In genomic region chr8:84198871-84199270, GRCm38 (mm10) we compare ENCODE assay signal across 8 mouse cellular contexts. TPM values are rescaled to one million over a fixed set of nuclear protein-coding genes. Genes with fewer than 3 reads are reported as not detected.
DNase-seq lines count a peak whose midpoint lies in the region; ATAC-seq and TF ChIP-seq lines count a peak whose summit lies in the region.

No protein-coding gene starts in this region.

- H3K36me3 ChIP-seq in kidney, embryonic 15.5 days = no peaks in the 10 kb centered on the region
- no peaks in the 10 kb centered on the region for H3K36me3 ChIP-seq in hindbrain, embryonic 14.5 days (replicated peaks; ENCODE audit: control insufficient read depth, insufficient read depth)
- no peaks in the 10 kb centered on the region for H3K36me3 ChIP-seq in midbrain, embryonic 15.5 days (replicated peaks)

- H3K9me3 ChIP-seq in kidney, embryonic 15.5 days (replicated peaks) = no peaks in the 10 kb centered on the region
- no peaks in the 10 kb centered on the region for H3K9me3 ChIP-seq in hindbrain, embryonic 14.5 days (ENCODE audit: control insufficient read depth, low read length)
- no peaks in the 10 kb centered on the region for H3K9me3 ChIP-seq in midbrain, embryonic 15.5 days

- no peak overlapping the region for H3K4me3 ChIP-seq in kidney, embryonic 15.5 days (replicated peaks)
- H3K4me3 ChIP-seq in cortical plate, adult 2 months (ENCODE audit: insufficient read depth, low read length) = no peak overlapping the region
- no peak overlapping the region for H3K4me3 ChIP-seq in hindbrain, embryonic 14.5 days (replicated peaks; ENCODE audit: low read length)
- H3K4me3 ChIP-seq in midbrain, embryonic 15.5 days = no peak overlapping the region

- no peak for TF ChIP-seq CTCF in cortical plate, adult 2 months (IDR thresholded peaks at IDR 0.05; ENCODE audit: extremely low read depth, insufficient read depth, low read length)

- H3K9ac ChIP-seq in kidney, embryonic 15.5 days = no peak overlapping the region
- no peak overlapping the region for H3K9ac ChIP-seq in hindbrain, embryonic 14.5 days
- no peak overlapping the region for H3K9ac ChIP-seq in midbrain, embryonic 15.5 days

- H3K4me1 ChIP-seq in kidney, embryonic 15.5 days = peaks cover 68% of the 10 kb centered on the region
- H3K4me1 ChIP-seq in cortical plate, adult 2 months (ENCODE audit: control insufficient read depth, insufficient read depth, low read length) = peaks cover 7% of the 10 kb centered on the region
- peaks cover 30% of the 10 kb centered on the region for H3K4me1 ChIP-seq in hindbrain, embryonic 14.5 days (replicated peaks; ENCODE audit: control insufficient read depth, insufficient read depth, low read length)
- peaks cover 46% of the 10 kb centered on the region for H3K4me1 ChIP-seq in midbrain, embryonic 15.5 days

- no peak for DNase-seq in kidney, postnatal 10 days
- no peak for DNase-seq in hindbrain, embryonic 14.5 days (ENCODE audit: low spot score)
- DNase-seq in right cerebral cortex, adult 18-20 months = no peak
- no peak for DNase-seq in embryo, embryonic 11 days

- no peak for ATAC-seq in kidney, embryonic 15.5 days (replicated peaks; ENCODE audit: low FRiP score)
- ATAC-seq in hindbrain, embryonic 14.5 days (ENCODE audit: low FRiP score) = no peak
- no peak for ATAC-seq in midbrain, embryonic 15.5 days (replicated peaks)
- ATAC-seq in granulocyte monocyte progenitor cell, adult 5-6 weeks (replicated peaks; ENCODE audit: poor library complexity, severe bottlenecking) = no peak

- TF ChIP-seq POLR2A in cortical plate, adult 2 months (IDR thresholded peaks at IDR 0.05; ENCODE audit: extremely low read depth, insufficient read depth, low read length) = no peak

- peak overlapping the region; percentile 97 for H3K27ac ChIP-seq in kidney, embryonic 15.5 days
- peak overlapping the region; percentile 80 for H3K27ac ChIP-seq in cortical plate, adult 2 months (ENCODE audit: insufficient read depth, low read length)
- peak overlapping the region; percentile 62 for H3K27ac ChIP-seq in hindbrain, embryonic 14.5 days
- peak overlapping the region; percentile 77; the same call in 1 of the 2 replicates for H3K27ac ChIP-seq in midbrain, embryonic 15.5 days

- H3K27me3 ChIP-seq in kidney, embryonic 15.5 days = no peaks in the 10 kb centered on the region
- peaks cover 16% of the 10 kb centered on the region; the same call in 1 of the 2 replicates for H3K27me3 ChIP-seq in hindbrain, embryonic 14.5 days (ENCODE audit: control insufficient read depth, insufficient read depth, low read length)
- H3K27me3 ChIP-seq in midbrain, embryonic 15.5 days (replicated peaks) = peaks cover 16% of the 10 kb centered on the region

- peak overlapping the region; percentile 64 for H3K4me2 ChIP-seq in kidney, embryonic 15.5 days
- 0 out of 2 replicates have a peak overlapping the region, but pooled peaks have one; percentile 70 for H3K4me2 ChIP-seq in hindbrain, embryonic 14.5 days (replicated peaks)
- no peak overlapping the region for H3K4me2 ChIP-seq in midbrain, embryonic 15.5 days

- 28% methylated on average over 4 of the region's 4 CpGs for WGBS in kidney, embryonic 15.5 days
- 24% methylated on average over 4 of the region's 4 CpGs for WGBS in hindbrain, embryonic 14.5 days
- WGBS in midbrain, embryonic 15.5 days = 22% methylated on average over 4 of the region's 4 CpGs

RNA-seq across cellular contexts. Expression of gene Nanos3, which starts 13.9 kb away (rescaled TPM):
- 3.6 and 4.7 TPM in 2 replicates for polyA plus RNA-seq in kidney, embryonic 15.5 days (2015; fragmentation: Nextera tagmentation; extraction: Ambion mirVana)
- 1.8 and 3.6 TPM in 2 replicates for polyA plus RNA-seq in cortical plate, adult 2 months (2012; rRNA removed)
- 7.8 and 10.4 TPM in 2 replicates for polyA plus RNA-seq in hindbrain, embryonic 14.5 days (2014; fragmentation: Nextera tagmentation; extraction: Ambion mirVana)
- 8.1 and 8.5 TPM in 2 replicates for polyA plus RNA-seq in midbrain, embryonic 15.5 days (2015; fragmentation: Nextera tagmentation; extraction: Ambion mirVana)
- 3.5 and 9.6 TPM in 2 replicates for total RNA-seq in granulocyte monocyte progenitor cell, adult 5-6 weeks (2014; fragmentation: Nextera tagmentation)
- not detected in 2 replicates for total RNA-seq in granulocyte monocyte progenitor cell, adult 5-6 weeks (2017)

RNA-seq across cellular contexts. Expression of gene Zswim4, which starts 38.0 kb away (rescaled TPM):
- 16.6 and 17.3 TPM in 2 replicates for polyA plus RNA-seq in kidney, embryonic 15.5 days (2015; fragmentation: Nextera tagmentation; extraction: Ambion mirVana)
- polyA plus RNA-seq in cortical plate, adult 2 months (2012; rRNA removed) = 12.2 and 13.6 TPM in 2 replicates
- 20.0 and 20.6 TPM in 2 replicates for polyA plus RNA-seq in hindbrain, embryonic 14.5 days (2014; fragmentation: Nextera tagmentation; extraction: Ambion mirVana)
- polyA plus RNA-seq in midbrain, embryonic 15.5 days (2015; fragmentation: Nextera tagmentation; extraction: Ambion mirVana) = 33.2 and 33.3 TPM in 2 replicates
- 4.6 and 8.1 TPM in 2 replicates for total RNA-seq in granulocyte monocyte progenitor cell, adult 5-6 weeks (2014; fragmentation: Nextera tagmentation)
- total RNA-seq in granulocyte monocyte progenitor cell, adult 5-6 weeks (2017) = 4.5 and 4.8 TPM in 2 replicates

RNA-seq across cellular contexts. Expression of gene D8Ertd738e, which starts 50.6 kb away (rescaled TPM):
- 336 and 355 TPM in 2 replicates for polyA plus RNA-seq in kidney, embryonic 15.5 days (2015; fragmentation: Nextera tagmentation; extraction: Ambion mirVana)
- 202 and 213 TPM in 2 replicates for polyA plus RNA-seq in cortical plate, adult 2 months (2012; rRNA removed)
- polyA plus RNA-seq in hindbrain, embryonic 14.5 days (2014; fragmentation: Nextera tagmentation; extraction: Ambion mirVana) = 268 and 296 TPM in 2 replicates
- polyA plus RNA-seq in midbrain, embryonic 15.5 days (2015; fragmentation: Nextera tagmentation; extraction: Ambion mirVana) = 225 and 244 TPM in 2 replicates
- 145 and 151 TPM in 2 replicates for total RNA-seq in granulocyte monocyte progenitor cell, adult 5-6 weeks (2014; fragmentation: Nextera tagmentation)
- total RNA-seq in granulocyte monocyte progenitor cell, adult 5-6 weeks (2017) = 66.2 and 88.3 TPM in 2 replicates

RNA-seq across cellular contexts. Expression of gene 4930432K21Rik, which starts 51.0 kb away (rescaled TPM):
- 1.7 and 2.0 TPM in 2 replicates for polyA plus RNA-seq in kidney, embryonic 15.5 days (2015; fragmentation: Nextera tagmentation; extraction: Ambion mirVana)
- 2.7 and 3.0 TPM in 2 replicates for polyA plus RNA-seq in cortical plate, adult 2 months (2012; rRNA removed)
- polyA plus RNA-seq in hindbrain, embryonic 14.5 days (2014; fragmentation: Nextera tagmentation; extraction: Ambion mirVana) = 1.4 TPM in 2 replicates
- 2.5 and 2.9 TPM in 2 replicates for polyA plus RNA-seq in midbrain, embryonic 15.5 days (2015; fragmentation: Nextera tagmentation; extraction: Ambion mirVana)
- 1.2 TPM in 1 of 2 replicates, not detected in the other for total RNA-seq in granulocyte monocyte progenitor cell, adult 5-6 weeks (2014; fragmentation: Nextera tagmentation)
- total RNA-seq in granulocyte monocyte progenitor cell, adult 5-6 weeks (2017) = 1.2 and 1.8 TPM in 2 replicates

RNA-seq across cellular contexts. Expression of gene Cc2d1a, which starts 51.1 kb away (rescaled TPM):
- 22.0 and 28.7 TPM in 2 replicates for polyA plus RNA-seq in kidney, embryonic 15.5 days (2015; fragmentation: Nextera tagmentation; extraction: Ambion mirVana)
- 38.0 and 42.3 TPM in 2 replicates for polyA plus RNA-seq in cortical plate, adult 2 months (2012; rRNA removed)
- 30.4 and 33.3 TPM in 2 replicates for polyA plus RNA-seq in hindbrain, embryonic 14.5 days (2014; fragmentation: Nextera tagmentation; extraction: Ambion mirVana)
- 52.5 and 53.3 TPM in 2 replicates for polyA plus RNA-seq in midbrain, embryonic 15.5 days (2015; fragmentation: Nextera tagmentation; extraction: Ambion mirVana)
- total RNA-seq in granulocyte monocyte progenitor cell, adult 5-6 weeks (2014; fragmentation: Nextera tagmentation) = 11.8 and 13.5 TPM in 2 replicates
- total RNA-seq in granulocyte monocyte progenitor cell, adult 5-6 weeks (2017) = 4.2 and 9.0 TPM in 2 replicates
